Mouse (Mus musculus) megakaryocyte, embryonic 14.5 days (primary cell): ENCODE data around the gene Fastk.

Source experiments
- FLI1 ChIP-seq: IDR thresholded peaks from 2 replicates; pipeline ENCODE4 v1.6.1; 2012; ENCODE audit warnings: low read length, inconsistent platforms, mixed read lengths
- GATA1 ChIP-seq: IDR thresholded peaks from 3 replicates; pipeline ENCODE4 v1.6.1; 2012; ENCODE audit warnings: mixed read lengths, low read length, inconsistent platforms, borderline replicate concordance

DNA sequence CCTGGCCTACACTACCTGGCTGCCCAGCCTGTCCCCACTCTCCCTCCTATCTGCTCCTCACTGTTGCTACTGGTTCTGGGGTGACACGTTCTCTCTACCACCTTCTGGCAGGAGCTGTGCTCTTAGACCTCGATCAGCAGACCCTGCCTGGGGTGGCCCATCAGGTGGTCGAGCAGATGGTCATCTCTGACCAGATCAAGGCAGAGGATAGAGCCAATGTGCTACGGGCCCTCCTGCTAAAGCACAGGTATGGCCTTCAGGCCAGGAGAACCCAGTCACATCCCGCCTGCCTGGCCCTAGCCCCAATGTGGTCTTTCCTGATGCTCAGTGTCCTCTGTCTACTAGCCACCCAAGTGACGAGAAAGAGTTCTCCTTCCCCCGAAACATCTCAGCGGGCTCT is 11.1 kb downstream of the Fastk start:
- TF ChIP-seq GATA1 (no peak), FLI1 (no peak)
